Comparison of ENCODE assay signal across 13 mouse cellular contexts in the genomic region with DNA sequence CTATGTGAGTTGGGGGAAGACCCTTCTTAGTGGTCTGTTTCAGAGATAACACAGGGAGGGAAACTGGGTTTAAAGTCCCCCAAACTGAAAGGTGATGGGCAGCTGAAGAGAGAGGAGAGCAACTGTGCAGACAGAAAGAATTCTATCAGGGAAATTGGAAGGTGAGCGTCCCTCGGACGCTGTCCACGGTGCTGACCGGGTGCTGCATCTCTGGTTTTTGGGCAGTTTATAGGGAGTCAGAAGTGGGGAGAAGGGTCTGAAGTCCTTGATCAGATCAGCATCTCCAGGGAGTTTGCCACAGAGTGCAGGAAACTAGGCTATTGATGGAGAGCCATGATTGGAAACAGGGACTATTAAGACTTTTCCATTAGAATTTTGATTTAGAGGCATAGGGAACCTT. TPM values are rescaled to one million over a fixed set of nuclear protein-coding genes. Genes with fewer than 3 reads are reported as not detected.
A peak's percentile ranks its signal among the peaks of the same experiment; 100 is the strongest.
DNase-seq lines count a peak whose midpoint lies in the region; ATAC-seq and TF ChIP-seq lines count a peak whose summit lies in the region.
"Had no signal": no experiment of that assay in that cellular context is flagged by ENCODE, and none has a peak within 500 bp of the region (broad histone marks: within the 10 kb centered on the region; RNA-seq: fewer than 3 reads in every experiment).

No protein-coding gene starts in this region.

- ATAC-seq in forebrain, embryonic 11.5 days (replicated peaks; ENCODE audit: low FRiP score): no peak
- no peak for ATAC-seq in forebrain, embryonic 13.5 days
- no peak for ATAC-seq in midbrain, embryonic 14.5 days (ENCODE audit: low FRiP score, low TSS enrichment)
- no peak for ATAC-seq in midbrain, postnatal 0 days (ENCODE audit: low FRiP score)
- ATAC-seq: midbrain, embryonic 15.5 days had no signal

- peak; percentile 70 for DNase-seq in forebrain, embryonic 11.5 days (ENCODE audit: low spot score)
- peak; percentile 9 for DNase-seq in midbrain, embryonic 14.5 days
- no peak for DNase-seq in midbrain, postnatal 0 days (ENCODE audit: low spot score)
- DNase-seq in c-Kit-positive CD71-positive TER-119-negative erythroid progenitor cells, embryonic 14.5 days (ENCODE audit: low read depth): peak; percentile 5
- peak; percentile 65 for DNase-seq in retina, embryonic 14.5 days (ENCODE audit: low spot score)
- DNase-seq in right cerebral cortex, postnatal 14 days: no peak
- DNase-seq in gastrocnemius, adult 8-10 months (ENCODE audit: low spot score in 2 of 2): no peak
- DNase-seq: cerebellum, postnatal 10 days had no signal

- H3K4me2 ChIP-seq in forebrain, embryonic 11.5 days (ENCODE audit: low read depth, low read length, severe bottlenecking): no peak overlapping the region
- H3K4me2 ChIP-seq in forebrain, embryonic 13.5 days: no peak overlapping the region
- H3K4me2 ChIP-seq in midbrain, embryonic 14.5 days (ENCODE audit: low read length): no peak overlapping the region
- no peak overlapping the region for H3K4me2 ChIP-seq in midbrain, postnatal 0 days (ENCODE audit: low read depth, low read length, poor library complexity, severe bottlenecking)
- H3K4me2 ChIP-seq: heart, embryonic 11.5 days; midbrain, embryonic 15.5 days had no signal

- 9% methylated on average over 5 of the region's 5 CpGs for WGBS in forebrain, embryonic 11.5 days
- 12% methylated on average over 5 of the region's 5 CpGs for WGBS in forebrain, embryonic 13.5 days
- WGBS in midbrain, embryonic 14.5 days: 8% methylated on average over 5 of the region's 5 CpGs
- 0% methylated on average over 5 of the region's 5 CpGs for WGBS in midbrain, postnatal 0 days

- H3K36me3 ChIP-seq in forebrain, embryonic 11.5 days (ENCODE audit: control insufficient read depth, insufficient read depth, low read length): no peaks in the 10 kb centered on the region
- H3K36me3 ChIP-seq in forebrain, embryonic 13.5 days (ENCODE audit: poor library complexity, severe bottlenecking): no peaks in the 10 kb centered on the region
- H3K36me3 ChIP-seq in midbrain, embryonic 14.5 days (ENCODE audit: control insufficient read depth, insufficient read depth, low read length): no peaks in the 10 kb centered on the region
- no peaks in the 10 kb centered on the region for H3K36me3 ChIP-seq in midbrain, postnatal 0 days (ENCODE audit: insufficient read depth, low read length)
- H3K36me3 ChIP-seq: midbrain, embryonic 15.5 days had no signal

- no peak overlapping the region for H3K9ac ChIP-seq in forebrain, embryonic 11.5 days (ENCODE audit: low read length)
- no peak overlapping the region for H3K9ac ChIP-seq in forebrain, embryonic 13.5 days
- H3K9ac ChIP-seq in midbrain, embryonic 14.5 days (replicated peaks; ENCODE audit: low read length): no peak overlapping the region
- no peak overlapping the region for H3K9ac ChIP-seq in midbrain, postnatal 0 days (replicated peaks; ENCODE audit: low read length, poor library complexity, severe bottlenecking)
- H3K9ac ChIP-seq: midbrain, embryonic 15.5 days had no signal

- H3K27ac ChIP-seq in forebrain, embryonic 11.5 days (ENCODE audit: low read depth, low read length): no peak overlapping the region
- H3K27ac ChIP-seq in forebrain, embryonic 13.5 days: no peak overlapping the region
- H3K27ac ChIP-seq in midbrain, embryonic 14.5 days (replicated peaks; ENCODE audit: low read depth, low read length): no peak overlapping the region
- H3K27ac ChIP-seq in midbrain, postnatal 0 days (ENCODE audit: low read depth, low read length): no peak overlapping the region
- H3K27ac ChIP-seq: midbrain, embryonic 15.5 days had no signal

- TF ChIP-seq CTCF in midbrain, postnatal 0 days (IDR thresholded peaks at IDR 0.05): no peak

- H3K27me3 ChIP-seq in forebrain, embryonic 11.5 days (ENCODE audit: control insufficient read depth, insufficient read depth, low read length): no peaks in the 10 kb centered on the region
- no peaks in the 10 kb centered on the region for H3K27me3 ChIP-seq in forebrain, embryonic 13.5 days
- H3K27me3 ChIP-seq in midbrain, embryonic 14.5 days (ENCODE audit: control insufficient read depth, insufficient read depth, low read length): no peaks in the 10 kb centered on the region
- no peaks in the 10 kb centered on the region for H3K27me3 ChIP-seq in midbrain, postnatal 0 days (ENCODE audit: insufficient read depth, low read length)
- H3K27me3 ChIP-seq: midbrain, embryonic 15.5 days had no signal

- no peaks in the 10 kb centered on the region for H3K9me3 ChIP-seq in forebrain, embryonic 11.5 days (ENCODE audit: control insufficient read depth, low read length)
- H3K9me3 ChIP-seq in forebrain, embryonic 13.5 days (replicated peaks): no peaks in the 10 kb centered on the region
- H3K9me3 ChIP-seq in midbrain, embryonic 14.5 days (ENCODE audit: control insufficient read depth, low read length): no peaks in the 10 kb centered on the region
- H3K9me3 ChIP-seq in midbrain, postnatal 0 days (ENCODE audit: low read length): no peaks in the 10 kb centered on the region
- H3K9me3 ChIP-seq: midbrain, embryonic 15.5 days had no signal

- no peaks in the 10 kb centered on the region for H3K4me1 ChIP-seq in forebrain, embryonic 11.5 days (replicated peaks; ENCODE audit: control insufficient read depth, insufficient read depth, low read length)
- H3K4me1 ChIP-seq in forebrain, embryonic 13.5 days: no peaks in the 10 kb centered on the region
- H3K4me1 ChIP-seq in midbrain, embryonic 14.5 days (ENCODE audit: control insufficient read depth, insufficient read depth, low read length): no peaks in the 10 kb centered on the region
- H3K4me1 ChIP-seq in midbrain, postnatal 0 days (ENCODE audit: insufficient read depth, low read length): no peaks in the 10 kb centered on the region
- H3K4me1 ChIP-seq: midbrain, embryonic 15.5 days had no signal

- no peak overlapping the region for H3K4me3 ChIP-seq in forebrain, embryonic 11.5 days (ENCODE audit: low read depth, low read length)
- no peak overlapping the region for H3K4me3 ChIP-seq in forebrain, embryonic 13.5 days
- H3K4me3 ChIP-seq in midbrain, embryonic 14.5 days (replicated peaks; ENCODE audit: low read depth, low read length): no peak overlapping the region
- no peak overlapping the region for H3K4me3 ChIP-seq in midbrain, postnatal 0 days (ENCODE audit: low read depth, low read length)
- H3K4me3 ChIP-seq: midbrain, embryonic 15.5 days had no signal

RNA-seq across cellular contexts. Expression of a gene that starts 0.7 kb away (rescaled TPM):
- not detected in 2 replicates for polyA plus RNA-seq in forebrain, embryonic 11.5 days (2014; fragmentation: Nextera tagmentation; extraction: Ambion mirVana)
- not detected in 2 replicates for polyA plus RNA-seq in forebrain, embryonic 13.5 days (2015; fragmentation: Nextera tagmentation; extraction: Ambion mirVana)
- polyA plus RNA-seq in midbrain, embryonic 14.5 days (2014; fragmentation: Nextera tagmentation; extraction: Ambion mirVana): not detected in 2 replicates
- 0.33 TPM in 1 of 2 replicates, not detected in the other for total RNA-seq in midbrain, postnatal 0 days (2014; rRNA removed)
- polyA plus RNA-seq in midbrain, postnatal 0 days (2015; fragmentation: Nextera tagmentation; extraction: Ambion mirVana): 0.57 and 0.63 TPM in 2 replicates
- not detected for total RNA-seq in gastrocnemius, adult 8-10 months (2022)
- total RNA-seq: CH12.LX; layer of hippocampus, postnatal 10 days had no signal
- polyA plus RNA-seq: heart, embryonic 11.5 days; midbrain, embryonic 15.5 days had no signal

RNA-seq across cellular contexts. Expression of a gene that starts 41.6 kb away (rescaled TPM):
- polyA plus RNA-seq in forebrain, embryonic 11.5 days (2014; fragmentation: Nextera tagmentation; extraction: Ambion mirVana): 19.7 and 22.1 TPM in 2 replicates
- 30.5 and 33.8 TPM in 2 replicates for polyA plus RNA-seq in forebrain, embryonic 13.5 days (2015; fragmentation: Nextera tagmentation; extraction: Ambion mirVana)
- polyA plus RNA-seq in midbrain, embryonic 14.5 days (2014; fragmentation: Nextera tagmentation; extraction: Ambion mirVana): 64.3 and 67.7 TPM in 2 replicates
- 85.2 and 88.5 TPM in 2 replicates for total RNA-seq in midbrain, postnatal 0 days (2014; rRNA removed)
- 66.4 and 68.9 TPM in 2 replicates for polyA plus RNA-seq in midbrain, postnatal 0 days (2015; fragmentation: Nextera tagmentation; extraction: Ambion mirVana)
- total RNA-seq in gastrocnemius, adult 8-10 months (2022): under 1 TPM in 3 of 4 experiments, not detected in 1; 0.16 to 0.36 (median 0.19) TPM

RNA-seq across cellular contexts. Expression of a gene that starts 45.8 kb away (rescaled TPM):
- 152 and 157 TPM in 2 replicates for polyA plus RNA-seq in forebrain, embryonic 11.5 days (2014; fragmentation: Nextera tagmentation; extraction: Ambion mirVana)
- polyA plus RNA-seq in forebrain, embryonic 13.5 days (2015; fragmentation: Nextera tagmentation; extraction: Ambion mirVana): 173 and 192 TPM in 2 replicates
- 143 and 156 TPM in 2 replicates for polyA plus RNA-seq in midbrain, embryonic 14.5 days (2014; fragmentation: Nextera tagmentation; extraction: Ambion mirVana)
- total RNA-seq in midbrain, postnatal 0 days (2014; rRNA removed): 34.1 and 45.0 TPM in 2 replicates
- polyA plus RNA-seq in midbrain, postnatal 0 days (2015; fragmentation: Nextera tagmentation; extraction: Ambion mirVana): 144 and 146 TPM in 2 replicates
- 10 to 100 TPM; 61.7 to 82.6 (median 76.8) TPM for total RNA-seq in gastrocnemius, adult 8-10 months (2022)

Comparison
In these comparisons a context has a peak if more than half of its experiments do, and no peak if none do; other contexts are left out.
1. DNase-seq: peak in forebrain, embryonic 11.5 days (single experiment), midbrain, embryonic 14.5 days (single experiment), c-Kit-positive CD71-positive TER-119-negative erythroid progenitor cells, embryonic 14.5 days (single experiment) and retina, embryonic 14.5 days (single experiment); none in midbrain, postnatal 0 days (single experiment), right cerebral cortex, postnatal 14 days (single experiment) and gastrocnemius, adult 8-10 months (0 of 2).